20 mouse cellular contexts compared by ENCODE assay signal in the genomic region with DNA sequence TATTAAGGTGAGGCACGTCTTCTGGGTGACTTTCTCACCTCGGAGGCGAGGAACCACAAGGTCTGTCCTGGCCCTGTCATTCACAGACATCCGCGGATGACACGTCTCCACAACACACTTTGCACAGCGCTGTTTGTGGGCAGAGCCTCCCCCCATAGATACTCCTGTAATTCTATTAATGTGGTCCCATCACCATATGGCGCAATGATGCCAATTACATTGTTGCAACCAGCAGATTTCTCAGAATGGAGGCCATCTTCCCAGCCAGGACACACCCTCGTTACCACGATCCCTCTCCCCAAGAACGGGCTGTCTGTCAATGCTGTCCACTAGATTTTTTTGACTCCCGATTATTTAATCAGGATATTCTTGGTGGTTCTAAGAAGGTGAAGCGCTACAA.
DNase-seq lines count a peak whose midpoint lies in the region; ATAC-seq and TF ChIP-seq lines count a peak whose summit lies in the region.
"Had no signal": no experiment of that assay in that cellular context is flagged by ENCODE, and none has a peak within 500 bp of the region (broad histone marks: within the 10 kb centered on the region; RNA-seq: fewer than 3 reads in every experiment).

No protein-coding gene starts in this region.

- no peak overlapping the region for H3K4me2 ChIP-seq in neural tube, embryonic 13.5 days
- no peak overlapping the region for H3K4me2 ChIP-seq in forebrain, embryonic 15.5 days (replicated peaks)
- H3K4me2 ChIP-seq in midbrain, postnatal 0 days (ENCODE audit: low read depth, low read length, poor library complexity, severe bottlenecking), result no peak overlapping the region
- H3K4me2 ChIP-seq: heart, embryonic 11.5 days; hindbrain, embryonic 15.5 days; intestine, embryonic 15.5 days had no signal

- TF ChIP-seq CTCF in midbrain, postnatal 0 days (IDR thresholded peaks at IDR 0.05), result no peak

- H3K9ac ChIP-seq in neural tube, embryonic 13.5 days, result no peak overlapping the region
- H3K9ac ChIP-seq in forebrain, embryonic 15.5 days (replicated peaks), result no peak overlapping the region
- no peak overlapping the region for H3K9ac ChIP-seq in midbrain, postnatal 0 days (replicated peaks; ENCODE audit: low read length, poor library complexity, severe bottlenecking)
- H3K9ac ChIP-seq: hindbrain, embryonic 15.5 days; intestine, embryonic 15.5 days had no signal

- H3K27me3 ChIP-seq in neural tube, embryonic 13.5 days, result no peaks in the 10 kb centered on the region
- no peaks in the 10 kb centered on the region for H3K27me3 ChIP-seq in forebrain, embryonic 15.5 days
- no peaks in the 10 kb centered on the region for H3K27me3 ChIP-seq in midbrain, postnatal 0 days (ENCODE audit: insufficient read depth, low read length)
- H3K27me3 ChIP-seq: hindbrain, embryonic 15.5 days had no signal

- ATAC-seq in neural tube, embryonic 13.5 days (ENCODE audit: low read depth), result no peak
- ATAC-seq in forebrain, embryonic 15.5 days (replicated peaks), result no peak
- no peak for ATAC-seq in midbrain, postnatal 0 days (ENCODE audit: low FRiP score)
- ATAC-seq: CD4-positive, CD25-positive, alpha-beta regulatory T cell, adult 4 months; intestine, embryonic 15.5 days had no signal

- WGBS in neural tube, embryonic 13.5 days, result 71% methylated on average over 13 of the region's 13 CpGs
- WGBS in forebrain, embryonic 15.5 days, result 71% methylated on average over 13 of the region's 13 CpGs
- WGBS in midbrain, postnatal 0 days, result 90% methylated on average over 13 of the region's 13 CpGs

- peaks cover 54% of the 10 kb centered on the region for H3K4me1 ChIP-seq in neural tube, embryonic 13.5 days (replicated peaks)
- peaks cover 62% of the 10 kb centered on the region for H3K4me1 ChIP-seq in forebrain, embryonic 15.5 days
- H3K4me1 ChIP-seq in midbrain, postnatal 0 days (ENCODE audit: insufficient read depth, low read length), result no peaks in the 10 kb centered on the region; the same call in 1 of the 2 replicates

- no peak overlapping the region for H3K4me3 ChIP-seq in neural tube, embryonic 13.5 days
- H3K4me3 ChIP-seq in forebrain, embryonic 15.5 days, result no peak overlapping the region
- no peak overlapping the region for H3K4me3 ChIP-seq in midbrain, postnatal 0 days (ENCODE audit: low read depth, low read length)
- H3K4me3 ChIP-seq: heart, adult 2 months; hindbrain, embryonic 15.5 days; intestine, embryonic 15.5 days had no signal

- H3K27ac ChIP-seq in neural tube, embryonic 13.5 days (replicated peaks), result peak overlapping the region; percentile 57
- H3K27ac ChIP-seq in forebrain, embryonic 15.5 days (replicated peaks), result peak overlapping the region; percentile 80
- H3K27ac ChIP-seq in midbrain, postnatal 0 days (ENCODE audit: low read depth, low read length), result no peak overlapping the region
- H3K27ac ChIP-seq: heart, adult 2 months; hindbrain, embryonic 15.5 days; intestine, embryonic 15.5 days had no signal

- DNase-seq in heart, adult 11 months, result peak; percentile 76
- DNase-seq in heart, adult 9 months (ENCODE audit: low spot score in 2 of 2), result no peak
- DNase-seq in neural tube, embryonic 10.5 days (ENCODE audit: extremely low spot score, low spot score), result no peak
- DNase-seq in midbrain, postnatal 0 days (ENCODE audit: low spot score), result no peak
- no peak for DNase-seq in left cerebral cortex, adult 18-20 months (ENCODE audit: low spot score in 2 of 2)
- DNase-seq: adrenal gland, adult 2 months; adrenal gland, postnatal 14 days; cerebellum, adult 18-20 months; cerebellum, adult 9-10 months; cerebellum, postnatal 14 days; gastrocnemius, postnatal 25 days; heart, adult 2 months; kidney, adult 11 months; kidney, adult 8-10 months had no signal

- H3K9me3 ChIP-seq in neural tube, embryonic 13.5 days, result no peaks in the 10 kb centered on the region
- H3K9me3 ChIP-seq in forebrain, embryonic 15.5 days, result no peaks in the 10 kb centered on the region
- H3K9me3 ChIP-seq in midbrain, postnatal 0 days (ENCODE audit: low read length), result no peaks in the 10 kb centered on the region
- H3K9me3 ChIP-seq: hindbrain, embryonic 15.5 days; intestine, embryonic 15.5 days had no signal

- H3K36me3 ChIP-seq in neural tube, embryonic 13.5 days, result no peaks in the 10 kb centered on the region
- H3K36me3 ChIP-seq in forebrain, embryonic 15.5 days, result no peaks in the 10 kb centered on the region
- H3K36me3 ChIP-seq in midbrain, postnatal 0 days (ENCODE audit: insufficient read depth, low read length), result no peaks in the 10 kb centered on the region
- H3K36me3 ChIP-seq: hindbrain, embryonic 15.5 days; intestine, embryonic 15.5 days had no signal
